Comparison of ENCODE assay signal across 7 mouse cellular contexts in the genomic region with DNA sequence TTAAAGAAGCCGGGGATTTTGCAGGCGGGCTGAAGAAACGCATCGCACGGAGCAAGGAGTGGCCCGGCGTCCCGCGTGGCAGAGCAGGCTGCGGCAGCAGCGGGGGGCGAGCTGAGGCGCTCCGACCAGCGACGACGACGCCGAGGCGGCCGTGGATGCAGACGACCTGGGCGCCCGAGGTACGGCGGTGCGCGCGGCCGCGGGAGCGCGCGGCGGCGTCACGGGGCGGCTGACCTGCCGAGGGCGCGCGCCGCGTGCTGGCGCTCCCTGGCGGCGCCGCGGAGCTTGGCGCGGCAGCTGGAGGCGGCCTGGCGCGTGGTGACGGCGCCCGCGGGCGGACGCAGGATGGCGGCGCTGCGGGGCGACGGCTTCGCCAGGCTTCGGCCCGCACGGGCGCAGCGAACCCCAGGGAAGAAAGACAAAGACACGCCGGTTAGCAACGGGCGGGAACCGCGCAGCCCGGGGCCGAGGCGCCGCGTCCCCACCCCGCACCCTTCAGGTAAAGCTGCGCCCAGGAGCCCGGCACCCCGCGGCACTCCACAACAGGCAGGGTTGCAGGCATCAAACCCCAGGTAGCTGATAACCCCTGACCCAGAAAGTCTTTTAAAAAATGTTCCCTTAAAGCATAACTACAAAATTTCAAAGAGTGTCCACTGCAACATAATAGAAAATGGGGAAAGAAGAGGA.
DNase-seq lines count a peak whose midpoint lies in the region; ATAC-seq lines count a peak whose summit lies in the region.

No protein-coding gene starts in this region.

- DNase-seq in adrenal gland, adult 18-20 months (ENCODE audit: low spot score in 2 of 2), result peak; percentile 65 to 71
- DNase-seq in embryo, embryonic 10 days (ENCODE audit: low spot score), result peak; percentile 74
- DNase-seq in gastrocnemius, postnatal 10 days, result peak; percentile 64
- peak; percentile 65 to 76 for DNase-seq in left cerebral cortex, postnatal 14 days (ENCODE audit: low spot score in 2 of 2)
- DNase-seq in mesoderm, embryonic 11.5 days (ENCODE audit: low read depth, low spot score), result peak; percentile 77
- DNase-seq in skeletal muscle tissue, adult 2 months (ENCODE audit: low read depth, low spot score), result peak; percentile 27

- intact Hi-C loops in left cerebral cortex, postnatal 14 days (cut with DNase I), result no loop called here

- ATAC-seq in inflammation-experienced regulatory T-cells, adult 6 months, result peak; percentile 71

Comparison
In these comparisons a context has a peak if more than half of its experiments do, and no peak if none do; other contexts are left out.
1. Peak in every context shown above with its lines: DNase-seq and ATAC-seq.
2. DNase-seq: peak in every context shown above with its lines; median percentile 77 in mesoderm, embryonic 11.5 days; 74 in embryo, embryonic 10 days; 70 in left cerebral cortex, postnatal 14 days; 68 in adrenal gland, adult 18-20 months; 64 in gastrocnemius, postnatal 10 days; 27 in skeletal muscle tissue, adult 2 months.